Mouse (Mus musculus) spleen, postnatal 14 days (tissue): Measurements from ENCODE around the gene Osm.

ENCODE experiments used
- DNase-seq, 2 experiments: peaks; one replicate each; pipeline ENCODE4 v3.0.0; 2021 to 2022; ENCODE audit warnings: low spot score in 2 of 2

The Osm gene

GRCm38 (mm10) chr11:4235665-4236545, at the start of gene Osm:
TSS of gene Osm (plus strand) at chr11:4236420.
- peak; percentile 50 to 53 for DNase-seq

- peak; percentile 97 to 98 for DNase-seq
Observed at GRCm38 (mm10) chr11:4186486-4187317, 49.5 kb upstream of the Osm start, which contains the start of gene Tbc1d10a. TSS of gene Tbc1d10a (plus strand) at chr11:4186789.

GRCm38 (mm10) chr11:4187318-4187700, 48.9 kb upstream of the Osm start:
- no peak for DNase-seq

- no peak for DNase-seq
Observed at GRCm38 (mm10) chr11:4189182-4189581, 47.0 kb upstream of the Osm start.

GRCm38 (mm10) chr11:4190677-4191076, 45.5 kb upstream of the Osm start:
- no peak for DNase-seq

GRCm38 (mm10) chr11:4192757-4193156, 43.5 kb upstream of the Osm start:
- DNase-seq, result no peak

- DNase-seq, result no peak
Observed at GRCm38 (mm10) chr11:4193420-4193819, 42.8 kb upstream of the Osm start.

GRCm38 (mm10) chr11:4195597-4196031, 40.6 kb upstream of the Osm start:
- DNase-seq, result no peak

- DNase-seq, result no peak
Observed at GRCm38 (mm10) chr11:4196636-4197035, 39.6 kb upstream of the Osm start.

- no peak for DNase-seq
Observed at GRCm38 (mm10) chr11:4197691-4198090, 38.5 kb upstream of the Osm start.

GRCm38 (mm10) chr11:4201981-4202700, 34.1 kb upstream of the Osm start:
- no peak for DNase-seq

- DNase-seq, result no peak
Observed at GRCm38 (mm10) chr11:4202995-4203704, 33.1 kb upstream of the Osm start.

- no peak for DNase-seq
Observed at GRCm38 (mm10) chr11:4203705-4204074, 32.5 kb upstream of the Osm start.

- no peak for DNase-seq
Observed at GRCm38 (mm10) chr11:4205097-4205655, 31.0 kb upstream of the Osm start.

- DNase-seq, result no peak
Observed at GRCm38 (mm10) chr11:4205951-4206350, 30.3 kb upstream of the Osm start.

- no peak for DNase-seq
Observed at GRCm38 (mm10) chr11:4206563-4206962, 29.7 kb upstream of the Osm start.

- no peak for DNase-seq
Observed at GRCm38 (mm10) chr11:4207655-4208054, 28.6 kb upstream of the Osm start.

- peak in 1 of 2 experiments; percentile 16 for DNase-seq
Observed at GRCm38 (mm10) chr11:4209556-4209955, 26.7 kb upstream of the Osm start.

- DNase-seq, result no peak
Observed at GRCm38 (mm10) chr11:4210786-4211185, 25.4 kb upstream of the Osm start.

- no peak for DNase-seq
Observed at GRCm38 (mm10) chr11:4213107-4213506, 23.1 kb upstream of the Osm start.

- DNase-seq, result no peak
Observed at GRCm38 (mm10) chr11:4214572-4214971, 21.6 kb upstream of the Osm start.
